9 mouse cellular contexts compared by ENCODE assay signal in genomic region chr12:108834337-108834736, GRCm38 (mm10). TPM values are rescaled to one million over a fixed set of nuclear protein-coding genes. Genes with fewer than 3 reads are reported as not detected.
DNase-seq lines count a peak whose midpoint lies in the region; ATAC-seq lines count a peak whose summit lies in the region.
"Had no signal": no experiment of that assay in that cellular context is flagged by ENCODE, and none has a peak within 500 bp of the region (broad histone marks: within the 10 kb centered on the region; RNA-seq: fewer than 3 reads in every experiment).

No protein-coding gene starts in this region.

- WGBS in heart, embryonic 16.5 days, result 84% methylated on average over 3 of the region's 3 CpGs
- 80% methylated on average over 3 of the region's 3 CpGs for WGBS in embryonic facial prominence, embryonic 12.5 days
- 80% methylated on average over 3 of the region's 3 CpGs for WGBS in forebrain, embryonic 15.5 days
- WGBS in midbrain, embryonic 12.5 days, result 83% methylated on average over 3 of the region's 3 CpGs

- peaks cover 23% of the 10 kb centered on the region for H3K4me1 ChIP-seq in heart, embryonic 16.5 days (ENCODE audit: control insufficient read depth, insufficient read depth, low read length)
- H3K4me1 ChIP-seq in embryonic facial prominence, embryonic 12.5 days, result peaks cover 34% of the 10 kb centered on the region
- H3K4me1 ChIP-seq in forebrain, embryonic 15.5 days, result peaks cover 63% of the 10 kb centered on the region
- H3K4me1 ChIP-seq in midbrain, embryonic 12.5 days, result peaks cover 49% of the 10 kb centered on the region

- H3K27ac ChIP-seq in heart, embryonic 16.5 days (ENCODE audit: low read length), result no peak overlapping the region
- no peak overlapping the region for H3K27ac ChIP-seq in embryonic facial prominence, embryonic 12.5 days
- H3K27ac ChIP-seq in forebrain, embryonic 15.5 days (replicated peaks), result no peak overlapping the region
- H3K27ac ChIP-seq in midbrain, embryonic 12.5 days (replicated peaks), result no peak overlapping the region
- H3K27ac ChIP-seq: liver, embryonic 14.5 days had no signal

- no peak for ATAC-seq in heart, embryonic 16.5 days (replicated peaks; ENCODE audit: extremely low read depth, insufficient read depth, low FRiP score)
- ATAC-seq in embryonic facial prominence, embryonic 12.5 days (ENCODE audit: insufficient number of reproducible peaks, insufficient read depth, low FRiP score, low TSS enrichment), result no peak
- ATAC-seq in forebrain, embryonic 15.5 days (replicated peaks), result no peak
- no peak for ATAC-seq in midbrain, embryonic 12.5 days (ENCODE audit: low FRiP score, low read depth)
- ATAC-seq in activated CD4-positive, CD25-positive, alpha-beta regulatory T cell, adult 4 months, result no peak

- H3K4me2 ChIP-seq in heart, embryonic 16.5 days (ENCODE audit: low read depth, low read length), result peak overlapping the region; percentile 99; the same call in 1 of the 2 replicates
- H3K4me2 ChIP-seq in embryonic facial prominence, embryonic 12.5 days (replicated peaks), result peak overlapping the region; percentile 96
- H3K4me2 ChIP-seq in forebrain, embryonic 15.5 days (replicated peaks), result peak overlapping the region; percentile 93
- peak overlapping the region; percentile 96 for H3K4me2 ChIP-seq in midbrain, embryonic 12.5 days (replicated peaks)

- no peaks in the 10 kb centered on the region for H3K27me3 ChIP-seq in heart, embryonic 16.5 days (ENCODE audit: control insufficient read depth, insufficient read depth, low read length)
- H3K27me3 ChIP-seq in embryonic facial prominence, embryonic 12.5 days, result no peaks in the 10 kb centered on the region
- H3K27me3 ChIP-seq in forebrain, embryonic 15.5 days, result no peaks in the 10 kb centered on the region
- H3K27me3 ChIP-seq in midbrain, embryonic 12.5 days, result peaks cover 17% of the 10 kb centered on the region

- 0 out of 2 replicates have a peak, but pooled peaks cover 2% of the 10 kb centered on the region for H3K36me3 ChIP-seq in heart, embryonic 16.5 days (ENCODE audit: control insufficient read depth, insufficient read depth)
- H3K36me3 ChIP-seq in embryonic facial prominence, embryonic 12.5 days, result peaks cover 9% of the 10 kb centered on the region; the same call in 1 of the 2 replicates
- no peaks in the 10 kb centered on the region for H3K36me3 ChIP-seq in forebrain, embryonic 15.5 days
- no peaks in the 10 kb centered on the region for H3K36me3 ChIP-seq in midbrain, embryonic 12.5 days

- H3K9ac ChIP-seq in heart, embryonic 16.5 days (ENCODE audit: low read length), result peak overlapping the region; percentile 77; the same call in 1 of the 2 replicates
- 0 out of 2 replicates have a peak overlapping the region, but pooled peaks have one; percentile 76 for H3K9ac ChIP-seq in embryonic facial prominence, embryonic 12.5 days
- 0 out of 2 replicates have a peak overlapping the region, but pooled peaks have one; percentile 80 for H3K9ac ChIP-seq in forebrain, embryonic 15.5 days (replicated peaks)
- H3K9ac ChIP-seq in midbrain, embryonic 12.5 days (replicated peaks), result no peak overlapping the region
- H3K9ac ChIP-seq: liver, embryonic 14.5 days had no signal

- H3K4me3 ChIP-seq in heart, embryonic 16.5 days (ENCODE audit: low read length), result no peak overlapping the region
- H3K4me3 ChIP-seq in embryonic facial prominence, embryonic 12.5 days, result peak overlapping the region; percentile 71; the same call in 1 of the 2 replicates
- peak overlapping the region; percentile 91; the same call in 1 of the 2 replicates for H3K4me3 ChIP-seq in forebrain, embryonic 15.5 days
- H3K4me3 ChIP-seq in midbrain, embryonic 12.5 days, result peak overlapping the region; percentile 75

- no peaks in the 10 kb centered on the region for H3K9me3 ChIP-seq in heart, embryonic 16.5 days (replicated peaks; ENCODE audit: control insufficient read depth, low read length)
- H3K9me3 ChIP-seq in embryonic facial prominence, embryonic 12.5 days, result no peaks in the 10 kb centered on the region
- no peaks in the 10 kb centered on the region for H3K9me3 ChIP-seq in forebrain, embryonic 15.5 days
- no peaks in the 10 kb centered on the region for H3K9me3 ChIP-seq in midbrain, embryonic 12.5 days

- no peak for DNase-seq in heart, adult 18-20 months
- no peak for DNase-seq in frontal cortex, adult 2 months (ENCODE audit: extremely low spot score in 1 of 2, low spot score in 1 of 2)
- no peak for DNase-seq in adrenal gland, postnatal 4 days (ENCODE audit: low spot score in 2 of 2)

RNA-seq across cellular contexts. Expression of gene Slc25a29, which starts 1.3 kb away (rescaled TPM):
- 4.2 and 4.3 TPM in 2 replicates for polyA plus RNA-seq in heart, embryonic 16.5 days (2015; fragmentation: Nextera tagmentation; extraction: Ambion mirVana)
- total RNA-seq in heart, adult 18-20 months (2021), result 1 to 10 TPM; 8.7 to 9.1 TPM
- 16.9 and 19.4 TPM in 2 replicates for polyA plus RNA-seq in embryonic facial prominence, embryonic 12.5 days (2016; fragmentation: Nextera tagmentation; extraction: Ambion mirVana)
- 29.2 and 29.7 TPM in 2 replicates for polyA plus RNA-seq in forebrain, embryonic 15.5 days (2015; fragmentation: Nextera tagmentation; extraction: Ambion mirVana)
- polyA plus RNA-seq in midbrain, embryonic 12.5 days (2016; fragmentation: Nextera tagmentation; extraction: Ambion mirVana), result 12.5 and 13.6 TPM in 2 replicates
- polyA plus RNA-seq in frontal cortex, adult 2 months (2012; rRNA removed), result 19.4 and 20.3 TPM in 2 replicates
- 1 to 10 TPM; 8.7 to 9.6 TPM for total RNA-seq in adrenal gland, postnatal 4 days (2021)
- 1 to 10 TPM; 2.2 to 4.4 TPM for polyA plus RNA-seq in activated CD4-positive, CD25-positive, alpha-beta regulatory T cell, adult 4 months (2017; shearing (Covaris generic))

RNA-seq across cellular contexts. Expression of gene Slc25a47, which starts 1.5 kb away (rescaled TPM):
- 5.8 and 6.6 TPM in 2 replicates for polyA plus RNA-seq in heart, embryonic 16.5 days (2015; fragmentation: Nextera tagmentation; extraction: Ambion mirVana)
- 1 to 10 TPM; 8.1 to 9.1 TPM for total RNA-seq in heart, adult 18-20 months (2021)
- polyA plus RNA-seq in embryonic facial prominence, embryonic 12.5 days (2016; fragmentation: Nextera tagmentation; extraction: Ambion mirVana), result 16.0 and 16.8 TPM in 2 replicates
- 14.4 and 14.7 TPM in 2 replicates for polyA plus RNA-seq in forebrain, embryonic 15.5 days (2015; fragmentation: Nextera tagmentation; extraction: Ambion mirVana)
- 10.3 and 13.8 TPM in 2 replicates for polyA plus RNA-seq in midbrain, embryonic 12.5 days (2016; fragmentation: Nextera tagmentation; extraction: Ambion mirVana)
- 10.1 and 12.9 TPM in 2 replicates for polyA plus RNA-seq in frontal cortex, adult 2 months (2012; rRNA removed)
- 10 to 100 TPM; 14.1 to 44.8 TPM for total RNA-seq in adrenal gland, postnatal 4 days (2021)
- polyA plus RNA-seq in activated CD4-positive, CD25-positive, alpha-beta regulatory T cell, adult 4 months (2017; shearing (Covaris generic)), result 1 to 10 TPM in 1 of 2 experiments, under 1 TPM in 1; 0.51 to 1.3 TPM

RNA-seq across cellular contexts. Expression of gene Yy1, which starts 41.6 kb away (rescaled TPM):
- 11.7 and 12.5 TPM in 2 replicates for polyA plus RNA-seq in heart, embryonic 16.5 days (2015; fragmentation: Nextera tagmentation; extraction: Ambion mirVana)
- 10 to 100 TPM; 31.5 to 37.2 TPM for total RNA-seq in heart, adult 18-20 months (2021)
- 20.8 and 23.2 TPM in 2 replicates for polyA plus RNA-seq in embryonic facial prominence, embryonic 12.5 days (2016; fragmentation: Nextera tagmentation; extraction: Ambion mirVana)
- polyA plus RNA-seq in forebrain, embryonic 15.5 days (2015; fragmentation: Nextera tagmentation; extraction: Ambion mirVana), result 17.2 and 18.7 TPM in 2 replicates
- polyA plus RNA-seq in midbrain, embryonic 12.5 days (2016; fragmentation: Nextera tagmentation; extraction: Ambion mirVana), result 18.9 and 19.5 TPM in 2 replicates
- 25.0 and 25.2 TPM in 2 replicates for polyA plus RNA-seq in frontal cortex, adult 2 months (2012; rRNA removed)
- total RNA-seq in adrenal gland, postnatal 4 days (2021), result 10 to 100 TPM; 70.1 to 75.3 TPM
- polyA plus RNA-seq in activated CD4-positive, CD25-positive, alpha-beta regulatory T cell, adult 4 months (2017; shearing (Covaris generic)), result 10 to 100 TPM; 16.8 to 18.1 TPM

RNA-seq across cellular contexts. Expression of gene Wdr25, which starts 59.1 kb away (rescaled TPM):
- 7.1 and 10.2 TPM in 2 replicates for polyA plus RNA-seq in heart, embryonic 16.5 days (2015; fragmentation: Nextera tagmentation; extraction: Ambion mirVana)
- total RNA-seq in heart, adult 18-20 months (2021), result 1 to 10 TPM; 4.7 to 5.7 TPM
- 9.3 and 12.9 TPM in 2 replicates for polyA plus RNA-seq in embryonic facial prominence, embryonic 12.5 days (2016; fragmentation: Nextera tagmentation; extraction: Ambion mirVana)
- polyA plus RNA-seq in forebrain, embryonic 15.5 days (2015; fragmentation: Nextera tagmentation; extraction: Ambion mirVana), result 6.4 and 9.5 TPM in 2 replicates
- polyA plus RNA-seq in midbrain, embryonic 12.5 days (2016; fragmentation: Nextera tagmentation; extraction: Ambion mirVana), result 8.6 and 9.0 TPM in 2 replicates
- 17.4 and 20.0 TPM in 2 replicates for polyA plus RNA-seq in frontal cortex, adult 2 months (2012; rRNA removed)
- total RNA-seq in adrenal gland, postnatal 4 days (2021), result 1 to 10 TPM; 3.4 to 7.5 TPM
- 1 to 10 TPM; 3.3 to 6.9 TPM for polyA plus RNA-seq in activated CD4-positive, CD25-positive, alpha-beta regulatory T cell, adult 4 months (2017; shearing (Covaris generic))

RNA-seq across cellular contexts. Expression of gene Wars, which starts 59.6 kb away (rescaled TPM):
- polyA plus RNA-seq in heart, embryonic 16.5 days (2015; fragmentation: Nextera tagmentation; extraction: Ambion mirVana), result 58.1 and 63.0 TPM in 2 replicates
- 10 to 100 TPM; 29.1 to 41.2 TPM for total RNA-seq in heart, adult 18-20 months (2021)
- 97.5 and 98.1 TPM in 2 replicates for polyA plus RNA-seq in embryonic facial prominence, embryonic 12.5 days (2016; fragmentation: Nextera tagmentation; extraction: Ambion mirVana)
- 104 and 107 TPM in 2 replicates for polyA plus RNA-seq in forebrain, embryonic 15.5 days (2015; fragmentation: Nextera tagmentation; extraction: Ambion mirVana)
- 124 TPM in 2 replicates for polyA plus RNA-seq in midbrain, embryonic 12.5 days (2016; fragmentation: Nextera tagmentation; extraction: Ambion mirVana)
- 93.5 and 97.7 TPM in 2 replicates for polyA plus RNA-seq in frontal cortex, adult 2 months (2012; rRNA removed)
- 10 to 100 TPM; 54.9 to 59.9 TPM for total RNA-seq in adrenal gland, postnatal 4 days (2021)
- 10 to 100 TPM; 54.6 to 59.1 TPM for polyA plus RNA-seq in activated CD4-positive, CD25-positive, alpha-beta regulatory T cell, adult 4 months (2017; shearing (Covaris generic))
